Mouse (Mus musculus): Measurements from ENCODE around the gene Alox8.

GRCm38 (mm10) chr11:69236061-69236925 is 38.6 kb upstream of the Alox8 start:
- no peak for TF ChIP-seq POLR2A (IDR thresholded peaks at IDR 0.05; ENCODE audit: extremely low read depth, insufficient read depth, low read length)
- TF ChIP-seq CTCF (IDR thresholded peaks at IDR 0.05; ENCODE audit: low read depth, low read length) = no peak
